Comparison of ENCODE assay signal across 10 mouse cellular contexts in genomic region chr8:107221924-107222851, GRCm38 (mm10).
DNase-seq lines count a peak whose midpoint lies in the region; ATAC-seq lines count a peak whose summit lies in the region.
"Had no signal": no experiment of that assay in that cellular context is flagged by ENCODE, and none has a peak within 500 bp of the region (broad histone marks: within the 10 kb centered on the region; RNA-seq: fewer than 3 reads in every experiment).

No protein-coding gene starts in this region.

- 20% methylated on average over 8 of the region's 8 CpGs for WGBS in heart, embryonic 12.5 days
- 22% methylated on average over 8 of the region's 8 CpGs for WGBS in liver, embryonic 15.5 days (ENCODE audit: insufficient replicate concordance)

- H3K9me3 ChIP-seq in heart, embryonic 12.5 days (replicated peaks): no peaks in the 10 kb centered on the region
- H3K9me3 ChIP-seq in liver, embryonic 15.5 days (replicated peaks): no peaks in the 10 kb centered on the region

- no peak overlapping the region for H3K4me3 ChIP-seq in heart, embryonic 12.5 days
- H3K4me3 ChIP-seq in liver, embryonic 15.5 days (replicated peaks): no peak overlapping the region
- H3K4me3 ChIP-seq: megakaryocyte, embryonic 14.5 days had no signal

- ATAC-seq in heart, embryonic 12.5 days (ENCODE audit: insufficient number of reproducible peaks, low FRiP score): peak; percentile 61; the same call in 1 of the 2 replicates
- ATAC-seq in liver, embryonic 15.5 days (ENCODE audit: insufficient read depth): peak; percentile 37; the same call in 1 of the 2 replicates

- H3K4me1 ChIP-seq in heart, embryonic 12.5 days (replicated peaks): peaks cover 26% of the 10 kb centered on the region
- H3K4me1 ChIP-seq in liver, embryonic 15.5 days (replicated peaks): peaks cover 16% of the 10 kb centered on the region

- DNase-seq in embryo, embryonic 10 days (ENCODE audit: low spot score): peak; percentile 23
- DNase-seq in embryo, embryonic 9.5 days (ENCODE audit: extremely low spot score): no peak
- DNase-seq in adrenal gland, postnatal 10 days: peak; percentile 77
- DNase-seq in layer of hippocampus, adult 18-20 months (ENCODE audit: low spot score in 2 of 2): no peak
- no peak for DNase-seq in frontal cortex, postnatal 10 days (ENCODE audit: low spot score in 2 of 2)
- DNase-seq in frontal cortex, postnatal 25 days (ENCODE audit: low spot score in 2 of 2): no peak
- DNase-seq: right cerebral cortex, adult 18-20 months had no signal

- H3K9ac ChIP-seq in heart, embryonic 12.5 days: no peak overlapping the region
- no peak overlapping the region for H3K9ac ChIP-seq in liver, embryonic 15.5 days

- H3K27ac ChIP-seq in heart, embryonic 12.5 days (ENCODE audit: poor library complexity, severe bottlenecking): peak overlapping the region; percentile 77
- H3K27ac ChIP-seq in liver, embryonic 15.5 days (replicated peaks): no peak overlapping the region

- peak overlapping the region; percentile 17; the same call in 1 of the 2 replicates for H3K4me2 ChIP-seq in heart, embryonic 12.5 days
- no peak overlapping the region for H3K4me2 ChIP-seq in liver, embryonic 15.5 days

- H3K27me3 ChIP-seq in heart, embryonic 12.5 days (replicated peaks): no peaks in the 10 kb centered on the region
- H3K27me3 ChIP-seq in liver, embryonic 15.5 days: no peaks in the 10 kb centered on the region

- no peaks in the 10 kb centered on the region for H3K36me3 ChIP-seq in heart, embryonic 12.5 days
- H3K36me3 ChIP-seq in liver, embryonic 15.5 days (replicated peaks): no peaks in the 10 kb centered on the region

Comparison
In these comparisons a context has a peak if more than half of its experiments do, and no peak if none do; other contexts are left out.
1. DNase-seq: peak in embryo, embryonic 10 days (single experiment) and adrenal gland, postnatal 10 days (single experiment); none in embryo, embryonic 9.5 days (single experiment), layer of hippocampus, adult 18-20 months (0 of 2), frontal cortex, postnatal 10 days (0 of 2) and frontal cortex, postnatal 25 days (0 of 2).